Mouse (Mus musculus): ENCODE data around the gene Ppm1h.

DNA sequence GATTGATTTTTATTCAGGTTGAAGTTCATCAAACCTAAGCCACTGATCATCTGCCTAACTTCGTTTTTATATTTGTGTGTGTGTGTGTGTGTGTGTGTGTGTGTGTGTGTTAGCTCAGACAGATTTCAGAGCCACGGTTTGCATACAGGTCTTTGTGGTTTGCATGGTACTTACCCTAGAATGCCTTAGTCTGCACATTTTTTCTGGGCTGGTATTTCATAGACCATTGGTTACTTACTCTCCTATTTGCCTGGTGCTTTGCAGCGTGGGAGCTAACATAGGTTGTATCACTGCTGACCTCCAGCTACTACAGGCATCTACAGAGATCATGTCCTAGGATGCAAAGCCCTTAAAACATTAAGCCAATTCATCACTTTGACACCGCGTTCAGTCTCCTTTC is 33.7 kb downstream of the Ppm1h start:
- TF ChIP-seq CEBPB (IDR thresholded peaks at IDR 0.05; ENCODE audit: insufficient read depth, poor library complexity, severe bottlenecking) (no peak), E2F4 (IDR thresholded peaks at IDR 0.05; ENCODE audit: insufficient read depth) (no peak), POLR2A (IDR thresholded peaks at IDR 0.05; ENCODE audit: insufficient read length, low read depth) (no peak), POLR2AphosphoS2 (IDR thresholded peaks at IDR 0.05; ENCODE audit: insufficient read length, low read depth) (no peak), TCF12 (IDR thresholded peaks at IDR 0.05; ENCODE audit: insufficient read depth, poor library complexity, severe bottlenecking) (no peak), REST (IDR thresholded peaks at IDR 0.05; ENCODE audit: insufficient read depth, insufficient read length) (no peak), TCF3 (IDR thresholded peaks at IDR 0.05; ENCODE audit: insufficient read length, low read depth) (no peak)

Data from myocyte (in vitro differentiated cells).